In genomic region chr3:46553590-46553989, GRCm38 (mm10) we compare ENCODE assay signal across 22 mouse cellular contexts.
"Had no signal": no experiment of that assay in that cellular context is flagged by ENCODE, and none has a peak within 500 bp of the region (broad histone marks: within the 10 kb centered on the region; RNA-seq: fewer than 3 reads in every experiment).

No protein-coding gene starts in this region.

- DNase-seq: cerebellum, adult 2 months; cerebellum, adult 8-10 months; cerebellum, adult 9-10 months; cerebellum, adult 9-11 months; cerebellum, postnatal 10 days; cerebellum, postnatal 14 days; cerebellum, postnatal 25 days; cerebellum, postnatal 36 days; embryo, embryonic 11 days; forebrain, postnatal 0 days; gastrocnemius, adult 2 months; gastrocnemius, postnatal 10 days; gastrocnemius, postnatal 14 days; gastrocnemius, postnatal 25 days; gastrocnemius, postnatal 36 days; heart, adult 11 months; heart, adult 18-20 months; heart, adult 2 months had no signal

- ATAC-seq: forebrain, embryonic 13.5 days; forebrain, embryonic 14.5 days; forebrain, embryonic 15.5 days; forebrain, embryonic 16.5 days; forebrain, postnatal 0 days had no signal
